Mouse (Mus musculus): ENCODE measurements around the gene Mtfp1.

GRCm38 (mm10) chr11:4078267-4078933 is 16.8 kb downstream of the Mtfp1 start:
- TF ChIP-seq CTCF (IDR thresholded peaks at IDR 0.05; ENCODE audit: low read depth, low read length), result no peak
- no peak for TF ChIP-seq POLR2A (IDR thresholded peaks at IDR 0.05; ENCODE audit: extremely low read depth, insufficient read depth, low read length)
